Mouse (Mus musculus) adrenal gland, postnatal 14 days (tissue): ENCODE measurements around the gene Pam16. TPM values are rescaled to one million over a fixed set of nuclear protein-coding genes. Genes with fewer than 3 reads are reported as not detected.

Source experiments
- DNase-seq: peaks from one replicate; pipeline ENCODE4 v3.0.0; 2021; ENCODE audit warnings: mixed read lengths
- long read RNA-seq, 2 experiments: library from polyadenylated mRNA; stranded (forward); transcript quantifications; one replicate each; pipeline ENCODE4 v2.0.0; 2021
- total RNA-seq: library from RNA; stranded (reverse); gene quantifications from 2 replicates; pipeline ENCODE4 v1.2.3, GENCODE M21; 2021

Pam16 gene
- 108 and 140 TPM in 2 replicates for total RNA-seq
- long read RNA-seq, experiment 1, transcript Pam16-201 (5 exons, 596 nt) = major isoform, 68 of 72 reads
- long read RNA-seq, experiment 1, partial matches to known transcripts = 0 of 72 reads
- long read RNA-seq, experiment 1, other reads (novel, unspliced or antisense) = 2 of 72 reads
- long read RNA-seq, experiment 2, transcript Pam16-201 (5 exons, 596 nt) = major isoform, 82 of 88 reads
- long read RNA-seq, experiment 2, partial matches to known transcripts = 0 of 88 reads
- long read RNA-seq, experiment 2, other reads (novel, unspliced or antisense) = 6 of 88 reads

DNA sequence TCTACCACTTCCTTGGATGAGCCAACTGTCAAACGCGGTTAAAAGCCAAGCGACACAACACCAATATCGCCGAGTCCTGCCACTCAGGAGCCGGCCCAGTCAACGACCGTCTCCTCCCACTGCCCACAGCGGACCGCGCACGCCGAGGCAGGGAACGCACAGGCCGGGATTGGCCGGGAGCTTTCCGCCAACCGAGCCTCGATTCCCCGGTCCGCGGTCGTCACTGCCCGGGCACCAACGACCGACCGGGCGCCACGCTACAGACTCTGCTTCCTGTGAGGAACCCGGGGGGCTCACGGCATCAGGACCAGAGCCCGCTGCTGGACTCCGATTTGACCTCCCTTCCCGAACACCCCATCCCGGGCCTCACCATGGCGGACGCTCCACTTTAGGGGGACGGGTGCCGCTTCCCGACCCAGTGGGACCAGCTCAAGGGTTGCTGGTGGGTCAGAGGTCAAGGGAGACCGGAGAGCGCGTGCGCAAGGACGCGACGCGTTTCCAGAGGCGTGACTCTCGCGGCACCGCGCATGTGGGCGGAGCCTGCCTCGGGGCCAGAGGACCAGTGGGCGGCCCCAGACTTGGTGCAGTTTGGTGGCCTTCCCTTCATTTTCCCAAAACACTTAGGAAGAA, at the start of gene Pam16:
Gene Pam16 (minus strand): TSS at position 508 of the 630 bp plus-strand sequence.
- DNase-seq = peak; percentile 97

- no peak for DNase-seq
These were observed 49.3 kb upstream of the Pam16 start for GRCm38 (mm10) chr16:4674091-4674490.

DNA sequence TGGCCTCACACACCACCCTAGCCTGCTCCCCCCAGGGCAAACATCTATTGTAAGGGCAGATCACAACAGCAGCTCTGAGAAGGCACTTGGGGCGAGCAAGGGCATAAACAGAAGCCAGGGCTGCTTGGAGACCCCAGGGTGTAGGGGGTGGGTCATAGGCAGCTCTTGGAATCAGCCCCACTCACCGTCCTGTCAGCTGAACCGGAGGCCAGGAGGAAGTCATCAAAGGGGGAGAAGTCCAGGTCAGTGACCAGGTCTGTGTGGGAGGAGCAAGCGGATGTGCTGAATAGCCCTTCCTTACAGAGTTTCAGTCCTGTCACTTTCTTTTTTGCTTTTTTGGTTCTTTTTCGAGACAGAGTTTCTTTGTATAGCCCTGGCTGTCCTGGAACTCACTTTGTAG, 45.5 kb upstream of the Pam16 start:
- DNase-seq = no peak

GRCm38 (mm10) chr16:4667190-4667808, 42.5 kb upstream of the Pam16 start:
- DNase-seq = peak; percentile 93

DNA sequence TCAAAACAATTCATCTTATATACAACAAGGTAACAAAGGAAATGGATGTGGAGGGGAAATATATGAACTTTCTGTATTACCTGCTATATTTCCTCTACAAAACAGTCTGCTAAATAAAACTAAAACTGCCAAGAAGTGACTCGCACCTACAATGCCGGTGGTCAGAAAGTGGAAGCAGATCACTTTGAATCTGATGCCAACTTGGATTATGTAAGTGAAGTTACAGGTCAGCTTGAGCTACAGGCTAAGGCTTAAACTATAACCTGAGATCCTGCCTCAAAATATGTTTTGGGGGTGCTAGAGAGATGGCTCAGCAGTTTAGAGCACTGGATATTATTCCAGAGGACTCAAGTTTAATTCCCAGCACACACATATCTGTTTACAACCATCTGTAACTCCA, 40.9 kb upstream of the Pam16 start:
- no peak for DNase-seq

DNA sequence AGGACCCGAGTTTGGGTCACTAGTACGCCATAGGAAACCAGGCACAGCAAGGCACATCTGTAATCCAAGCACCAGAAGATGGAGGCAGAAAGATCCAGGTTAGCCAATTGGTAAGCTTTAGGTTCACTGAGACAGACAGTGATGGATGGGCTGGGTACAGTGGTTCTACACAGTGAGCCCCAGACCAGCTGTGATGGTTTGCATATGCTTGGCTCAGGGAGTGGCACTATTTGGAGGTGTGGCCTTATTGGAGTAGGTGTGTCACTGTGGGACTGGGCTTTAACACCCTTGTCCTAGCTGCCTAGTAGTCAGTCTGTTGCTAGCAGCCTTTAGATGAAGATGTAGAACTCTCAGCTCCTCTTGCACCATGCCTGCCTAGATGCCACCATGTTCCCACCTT, 39.0 kb upstream of the Pam16 start:
- no peak for DNase-seq

DNA sequence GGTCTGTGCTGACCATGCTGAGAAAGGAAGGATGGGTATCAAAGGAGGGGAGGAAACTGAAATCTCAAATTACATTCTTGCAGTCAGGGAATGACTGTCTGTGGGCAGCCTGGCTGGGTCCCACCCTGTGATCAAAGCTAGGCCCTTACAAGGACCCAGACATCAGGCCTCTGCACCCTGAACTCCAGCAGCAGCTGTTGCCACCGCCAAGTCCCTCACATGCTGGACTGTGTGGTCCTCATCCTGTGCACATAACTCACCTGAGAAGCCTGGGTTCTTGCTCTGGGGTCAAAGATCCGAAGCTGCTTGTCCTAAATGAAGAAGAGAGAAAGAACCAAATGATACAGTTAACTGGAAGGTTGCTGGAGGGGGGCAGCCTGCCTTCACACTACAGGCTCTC, 36.8 kb upstream of the Pam16 start:
- DNase-seq = no peak

DNA sequence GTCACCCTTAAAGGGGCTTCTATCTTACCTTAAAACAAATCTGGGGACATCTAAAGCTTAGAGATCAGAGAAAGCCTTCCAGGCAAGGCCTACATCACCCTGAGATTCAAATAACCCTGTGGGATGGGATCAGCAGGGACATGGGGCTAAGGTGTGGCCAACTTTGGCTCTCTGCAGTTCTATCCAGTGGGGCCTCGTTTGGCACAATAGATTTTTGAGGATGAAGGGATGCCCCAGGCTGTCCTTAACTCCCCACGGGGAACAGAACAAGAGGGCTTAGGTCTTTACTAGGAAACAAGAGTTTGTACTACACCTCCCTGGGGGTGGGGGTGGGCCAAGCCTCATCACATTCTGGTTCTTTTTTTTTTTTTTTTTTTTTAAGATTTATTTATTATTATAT, 34.5 kb upstream of the Pam16 start:
- DNase-seq = no peak

DNA sequence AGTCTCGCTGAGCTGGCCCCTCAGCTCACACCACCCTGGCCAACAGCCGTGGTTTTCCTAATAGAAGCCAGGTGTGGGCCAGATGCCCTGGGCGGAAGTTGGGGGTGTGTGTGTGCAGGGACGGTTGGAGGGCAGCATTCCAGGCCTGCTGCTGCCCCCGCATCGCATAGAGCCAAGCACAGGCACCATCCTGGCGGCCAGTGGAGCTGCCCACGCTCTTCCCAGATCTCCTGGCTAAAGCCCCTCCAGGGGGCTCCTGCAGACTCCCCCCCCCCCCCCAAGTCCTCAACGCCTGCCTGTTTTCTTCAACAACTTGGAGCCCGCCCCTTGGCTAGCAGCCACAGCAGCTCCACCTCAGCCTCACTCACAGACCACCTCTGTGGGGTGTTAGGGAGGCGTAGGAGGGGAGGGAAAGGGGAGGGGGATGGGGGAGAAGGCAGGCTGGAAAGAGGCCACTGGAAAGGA, 34.0 kb upstream of the Pam16 start:
- no peak for DNase-seq

DNA sequence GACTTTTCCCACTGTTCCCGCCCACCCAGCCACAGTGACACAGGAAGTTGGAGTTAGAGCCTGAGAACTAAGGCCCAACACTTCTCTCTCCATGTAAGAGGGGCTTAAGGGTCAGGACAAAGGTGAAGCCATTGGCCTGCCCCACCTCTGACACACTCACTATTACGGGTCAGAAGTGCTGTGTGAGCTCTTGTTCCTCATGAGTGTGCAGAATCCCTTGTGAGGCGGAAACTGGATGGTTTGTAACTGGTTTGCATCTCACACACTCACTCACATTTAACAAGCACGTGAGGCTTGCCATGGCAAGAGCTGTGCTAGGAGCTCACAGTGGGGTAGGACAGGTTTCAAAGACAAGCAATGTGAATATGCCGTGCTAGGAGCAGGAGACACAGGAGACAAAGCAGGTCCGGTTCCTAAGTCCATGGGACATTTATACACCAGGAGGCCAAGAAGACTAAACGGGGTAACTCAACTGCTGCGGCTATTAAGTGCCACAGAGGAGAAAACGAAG, 31.8 kb upstream of the Pam16 start:
- DNase-seq = no peak

- peak; percentile 49 for DNase-seq
These were observed 31.2 kb upstream of the Pam16 start for GRCm38 (mm10) chr16:4655764-4656570.

- DNase-seq = peak; percentile 53
These were observed 30.5 kb upstream of the Pam16 start for GRCm38 (mm10) chr16:4655251-4655734.

- DNase-seq = peak; percentile 30
These were observed 29.9 kb upstream of the Pam16 start for GRCm38 (mm10) chr16:4654706-4655105.

DNA sequence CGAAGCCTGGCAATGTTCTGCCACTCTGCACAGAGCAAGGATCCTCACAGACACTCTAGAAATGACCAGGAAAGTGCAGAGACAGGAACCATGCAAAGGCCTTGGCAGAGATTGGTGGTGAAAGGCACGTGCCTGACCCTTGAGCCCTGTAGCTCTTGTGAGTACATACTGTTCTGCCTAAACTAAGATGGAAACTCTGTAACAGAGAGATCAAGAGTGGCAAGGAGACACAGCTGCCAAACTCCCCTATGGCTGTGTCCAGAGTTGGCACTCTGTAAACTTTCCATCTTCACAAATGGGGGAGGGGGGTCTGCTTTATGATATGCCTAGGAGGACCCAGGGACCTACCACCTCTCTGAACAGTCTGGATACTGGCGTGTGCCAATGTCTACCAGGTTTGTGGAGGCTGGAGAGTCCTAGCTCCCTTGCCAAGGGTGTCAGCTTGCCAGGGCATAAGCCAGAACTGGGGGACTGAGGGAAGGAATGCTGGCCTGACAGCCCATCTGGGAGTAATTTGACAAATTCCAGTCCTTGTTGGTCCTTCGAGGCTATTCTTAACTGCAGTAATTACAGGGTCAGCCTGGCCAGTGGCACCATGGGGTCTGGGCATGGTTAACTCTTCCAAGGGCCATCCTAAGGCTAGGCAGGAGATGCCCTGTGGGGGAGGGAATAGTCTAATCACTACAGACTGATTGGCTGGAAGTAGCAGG, 28.1 kb upstream of the Pam16 start:
- peak; percentile 65 for DNase-seq

DNA sequence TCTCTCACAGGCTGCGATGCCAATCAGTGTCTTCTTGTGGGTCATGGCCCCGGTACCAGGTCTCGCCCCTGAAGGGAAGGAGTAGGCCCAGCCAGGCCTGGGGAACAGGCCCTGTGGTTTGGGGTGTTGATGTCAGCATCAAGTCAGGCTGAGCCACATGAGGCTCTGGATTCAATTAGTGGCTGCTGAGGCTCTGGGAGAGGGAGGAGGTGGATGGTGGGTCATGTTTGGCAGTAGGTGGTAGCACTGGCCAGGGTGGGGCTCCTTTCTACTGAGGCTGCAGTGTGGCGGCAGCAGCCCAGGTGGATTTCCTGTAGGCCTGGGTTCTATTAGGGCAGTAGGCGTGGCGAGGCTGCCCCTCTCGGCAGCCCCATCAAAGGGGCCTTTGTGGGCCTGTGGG, 26.8 kb upstream of the Pam16 start:
- peak; percentile 20 for DNase-seq

- no peak for DNase-seq
These were observed 26.3 kb upstream of the Pam16 start for GRCm38 (mm10) chr16:4651081-4651480.

GRCm38 (mm10) chr16:4650161-4650560, 25.4 kb upstream of the Pam16 start:
- DNase-seq = no peak

- no peak for DNase-seq
These were observed 24.9 kb upstream of the Pam16 start for GRCm38 (mm10) chr16:4649692-4650091.

GRCm38 (mm10) chr16:4649211-4649610, 24.4 kb upstream of the Pam16 start:
- DNase-seq = no peak

DNA sequence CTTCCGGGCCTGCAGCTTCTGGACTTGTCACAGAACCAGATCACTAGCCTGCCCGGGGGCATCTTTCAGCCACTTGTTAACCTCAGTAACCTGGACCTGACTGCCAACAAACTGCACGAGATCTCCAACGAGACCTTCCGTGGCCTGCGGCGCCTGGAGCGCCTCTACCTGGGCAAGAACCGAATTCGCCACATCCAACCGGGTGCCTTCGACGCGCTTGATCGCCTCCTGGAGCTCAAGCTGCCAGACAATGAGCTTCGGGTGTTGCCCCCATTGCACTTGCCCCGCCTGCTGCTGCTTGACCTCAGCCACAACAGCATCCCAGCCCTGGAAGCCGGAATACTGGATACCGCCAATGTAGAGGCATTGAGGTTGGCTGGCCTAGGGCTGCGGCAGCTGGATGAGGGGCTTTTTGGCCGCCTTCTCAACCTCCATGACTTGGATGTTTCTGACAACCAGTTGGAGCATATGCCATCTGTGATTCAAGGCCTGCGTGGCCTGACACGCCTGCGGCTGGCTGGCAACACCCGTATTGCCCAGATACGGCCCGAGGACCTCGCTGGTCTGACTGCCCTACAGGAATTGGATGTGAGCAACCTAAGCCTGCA, 23.7 kb upstream of the Pam16 start:
- no peak for DNase-seq

- DNase-seq = peak; percentile 72
These were observed 22.9 kb upstream of the Pam16 start for GRCm38 (mm10) chr16:4647651-4648141.
